Mouse (Mus musculus) heart, embryonic 16.5 days (tissue): Measurements from ENCODE around the gene Fam214a. TPM values are rescaled to one million over a fixed set of nuclear protein-coding genes. Genes with fewer than 3 reads are reported as not detected.

Source experiments
- ATAC-seq: fragments of 200-750 bp; cut with Nextera tagmentation; replicated peaks from 2 replicates; pipeline ENCODE4 v1.8.0; 2017; ENCODE audit warnings: moderate number of reproducible peaks; ENCODE audit not compliant: insufficient read depth, low FRiP score; ENCODE audit errors: extremely low read depth
- H3K27ac ChIP-seq: fragments of 300-500 bp; sonication (generic); 2 replicates; pipeline ENCODE4 v1.5.1; 2014; ENCODE audit warnings: mild to moderate bottlenecking, low read length, control low read depth, moderate library complexity
- H3K27me3 ChIP-seq: fragments of 300-500 bp; sonication (generic); 2 replicates; pipeline ENCODE4 v1.6.1; 2014; ENCODE audit warnings: low read length, mixed read lengths; ENCODE audit not compliant: control insufficient read depth, insufficient read depth
- H3K36me3 ChIP-seq: fragments of 300-500 bp; sonication (generic); 2 replicates; pipeline ENCODE4 v1.6.1; 2014; ENCODE audit not compliant: control insufficient read depth, insufficient read depth
- H3K4me1 ChIP-seq: fragments of 300-500 bp; sonication (generic); 2 replicates; pipeline ENCODE4 v1.6.1; 2014; ENCODE audit warnings: low read length, mixed read lengths; ENCODE audit not compliant: control insufficient read depth, insufficient read depth
- H3K4me2 ChIP-seq: fragments of 300-500 bp; sonication (generic); 2 replicates; pipeline ENCODE4 v1.6.1; 2014; ENCODE audit warnings: low read depth, mild to moderate bottlenecking, control low read depth, low read length
- H3K4me3 ChIP-seq: fragments of 300-500 bp; sonication (generic); 2 replicates; pipeline ENCODE4 v1.5.1; 2014; ENCODE audit warnings: mild to moderate bottlenecking, control low read depth, low read length
- H3K9ac ChIP-seq: fragments of 300-500 bp; sonication (generic); 2 replicates; pipeline ENCODE4 v1.6.1; 2014; ENCODE audit warnings: low read length, control low read depth
- H3K9me3 ChIP-seq: fragments of 300-500 bp; sonication (generic); replicated peaks from 2 replicates; pipeline ENCODE4 v1.6.1; 2016; ENCODE audit warnings: low read length; ENCODE audit not compliant: control insufficient read depth
- WGBS: fragments of 180-500 bp; shearing (Covaris S2); extraction: QIAGEN DNeasy Blood & Tissue Kit; methylation state at CpG from one replicate; pipeline ENCODE4 v1.1.7; 2014; 5-methylcytosine and 5-hydroxymethylcytosine counted together
- polyA plus RNA-seq: library from polyadenylated mRNA; unstranded; fragments of >200 nt; fragmentation: Nextera tagmentation; extraction: Ambion mirVana; gene quantifications from 2 replicates; pipeline ENCODE4 v1.2.1, GENCODE M21; 2015

The Fam214a gene
- polyA plus RNA-seq, 1 experiment from 2014 or later = 11.4 TPM

DNA sequence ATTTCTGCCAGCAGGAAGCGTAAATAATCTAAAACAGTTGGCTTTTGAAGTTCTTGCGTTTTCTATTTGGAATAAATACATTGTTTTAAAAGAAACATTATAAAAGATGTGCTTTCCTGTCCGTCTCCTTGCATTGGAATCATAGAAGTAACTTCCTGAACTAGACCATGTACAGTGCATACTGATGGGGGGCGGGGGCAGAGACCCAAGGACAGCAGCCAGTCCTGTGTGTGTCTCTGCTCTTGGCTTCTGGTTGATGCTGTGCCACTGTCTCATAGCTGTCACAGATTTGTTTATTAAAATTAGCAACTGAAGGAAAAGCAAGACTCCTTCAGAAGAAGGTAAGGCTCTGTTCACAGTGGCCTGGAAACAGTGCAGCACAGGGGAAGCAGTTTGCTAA lies 20.5 kb downstream of the Fam214a start:
- H3K27me3 ChIP-seq = no peaks in the 10 kb centered on the region
- WGBS = 90% methylated on average over 4 of the region's 4 CpGs
- H3K9me3 ChIP-seq = no peaks in the 10 kb centered on the region
- no peak overlapping the region for H3K9ac ChIP-seq
- H3K4me3 ChIP-seq = no peak overlapping the region
- peaks cover 30% of the 10 kb centered on the region for H3K4me1 ChIP-seq
- ATAC-seq = no peak
- H3K36me3 ChIP-seq = no peaks in the 10 kb centered on the region
- H3K4me2 ChIP-seq = no peak overlapping the region
- H3K27ac ChIP-seq = no peak overlapping the region

DNA sequence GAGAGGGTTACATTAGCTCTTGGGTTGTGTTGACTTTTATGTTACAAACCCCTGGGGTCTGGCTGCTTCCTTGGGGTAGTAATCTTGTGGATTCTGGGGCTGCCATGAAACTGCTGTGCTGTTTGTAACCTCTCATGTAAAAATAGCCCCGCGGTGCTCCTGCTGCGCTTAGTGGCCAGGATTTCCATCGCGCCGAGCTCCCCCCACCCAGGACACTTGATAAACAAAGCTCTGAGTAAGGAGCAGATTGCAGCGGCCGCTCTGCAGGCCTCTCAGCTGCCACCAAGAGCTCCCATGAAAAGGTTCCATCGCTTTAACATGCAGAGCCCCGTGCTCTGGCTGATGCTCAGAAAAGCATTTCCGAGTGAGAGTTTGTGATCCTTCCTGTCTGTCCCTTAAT lies 22.1 kb downstream of the Fam214a start:
- H3K27ac ChIP-seq = peak overlapping the region; percentile 87
- H3K4me3 ChIP-seq = 0 out of 2 replicates have a peak overlapping the region, but pooled peaks have one; percentile 7
- H3K9ac ChIP-seq = peak overlapping the region; percentile 67
- H3K4me1 ChIP-seq = peaks cover 35% of the 10 kb centered on the region
- peak; percentile 21; the same call in 1 of the 2 replicates for ATAC-seq
- 3% methylated on average over 11 of the region's 11 CpGs for WGBS
- no peaks in the 10 kb centered on the region for H3K36me3 ChIP-seq
- H3K27me3 ChIP-seq = no peaks in the 10 kb centered on the region
- H3K4me2 ChIP-seq = peak overlapping the region; percentile 57
- no peaks in the 10 kb centered on the region for H3K9me3 ChIP-seq

DNA sequence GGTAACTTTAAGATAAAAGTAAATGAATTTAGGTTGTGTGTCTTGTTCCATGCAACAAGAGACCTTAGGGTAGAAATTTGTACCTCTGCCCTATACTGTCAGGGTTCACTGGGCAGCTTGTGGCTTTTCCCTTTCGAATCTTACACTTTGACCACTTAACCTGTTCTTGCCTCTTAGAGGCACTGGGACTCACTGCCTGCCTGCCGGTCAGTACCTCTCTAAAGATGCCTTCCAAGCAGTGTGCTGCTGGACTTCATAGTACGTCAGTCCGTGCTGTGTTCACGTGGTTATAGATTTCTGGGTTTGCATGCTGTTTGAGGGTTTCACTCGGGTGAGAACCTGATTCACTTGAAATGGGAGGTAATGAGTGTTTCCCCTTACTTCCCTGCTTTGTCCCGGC lies 22.7 kb downstream of the Fam214a start:
- Histone ChIP-seq H3K9ac (peak overlapping the region; percentile 67), H3K27me3 (no peaks in the 10 kb centered on the region), H3K4me3 (peak overlapping the region; percentile 54), H3K4me1 (peaks cover 37% of the 10 kb centered on the region), H3K9me3 (no peaks in the 10 kb centered on the region), H3K36me3 (no peaks in the 10 kb centered on the region), H3K27ac (peak overlapping the region; percentile 87), H3K4me2 (peak overlapping the region; percentile 57)
- 15% methylated on average over 7 of the region's 7 CpGs for WGBS
- ATAC-seq = peak; percentile 14

DNA sequence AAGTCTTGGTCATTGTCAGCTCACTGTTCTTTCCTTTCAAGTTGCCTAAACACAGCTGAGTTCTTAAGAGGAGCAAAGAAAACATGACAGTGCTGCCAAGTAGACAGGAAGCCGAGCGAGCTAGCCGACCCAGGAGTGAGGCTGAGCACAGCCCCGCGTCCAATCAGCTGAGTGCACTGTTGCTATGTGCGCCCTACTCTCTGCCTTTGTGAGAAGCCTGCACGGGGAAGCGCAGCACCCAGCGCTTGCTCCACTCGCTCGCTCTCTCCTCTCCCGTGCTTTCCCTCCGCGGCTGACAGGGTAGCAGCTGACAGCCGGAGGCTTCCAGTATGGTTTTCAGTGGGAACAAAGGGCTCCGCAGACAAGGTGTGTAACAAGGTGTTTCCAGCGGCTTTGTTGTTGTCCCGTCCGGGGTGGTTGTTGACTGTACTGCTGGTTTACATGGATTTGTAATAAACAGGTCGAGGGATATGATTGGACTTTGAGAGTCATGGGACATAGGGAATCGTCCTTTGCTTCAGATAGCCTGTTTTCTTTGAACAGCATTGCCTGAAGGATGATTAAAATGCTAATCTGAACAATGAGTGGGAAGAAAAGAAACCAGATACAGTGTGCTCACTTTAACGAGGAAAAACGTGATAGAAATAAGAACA lies 23.4 kb downstream of the Fam214a start:
- Histone ChIP-seq H3K4me1 (peaks cover 34% of the 10 kb centered on the region), H3K36me3 (no peaks in the 10 kb centered on the region), H3K4me2 (peak overlapping the region; percentile 57), H3K4me3 (peak overlapping the region; percentile 54), H3K9me3 (no peaks in the 10 kb centered on the region), H3K9ac (peak overlapping the region; percentile 67), H3K27ac (peak overlapping the region; percentile 87), H3K27me3 (no peaks in the 10 kb centered on the region)
- under 1% methylated on average over 23 of the region's 23 CpGs for WGBS
- ATAC-seq = peak; percentile 98

DNA sequence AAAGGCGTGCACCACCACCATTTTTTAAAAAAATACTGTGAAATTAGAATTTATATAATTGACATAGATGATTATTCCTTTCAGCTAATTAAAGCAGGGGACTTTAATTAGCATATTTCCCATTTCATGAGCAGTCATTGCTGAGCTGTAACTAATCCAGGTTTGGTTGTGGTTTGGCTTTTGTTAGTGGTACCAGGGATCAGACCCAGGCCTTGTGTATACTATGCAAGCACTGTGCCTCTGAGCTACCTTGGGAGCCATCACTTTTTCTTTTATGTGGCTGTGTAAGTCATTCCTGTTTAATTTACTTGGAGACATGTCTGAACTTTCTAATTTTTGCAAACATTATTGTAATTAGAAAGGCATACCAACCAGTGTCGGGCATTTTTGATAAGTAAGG lies 24.6 kb downstream of the Fam214a start:
- 97% methylated on average over 2 of the region's 2 CpGs for WGBS
- ATAC-seq = no peak
- Histone ChIP-seq H3K36me3 (no peaks in the 10 kb centered on the region), H3K27me3 (no peaks in the 10 kb centered on the region), H3K9ac (no peak overlapping the region), H3K4me2 (peak overlapping the region; percentile 57), H3K4me1 (peaks cover 41% of the 10 kb centered on the region), H3K9me3 (no peaks in the 10 kb centered on the region), H3K4me3 (no peak overlapping the region), H3K27ac (no peak overlapping the region)

DNA sequence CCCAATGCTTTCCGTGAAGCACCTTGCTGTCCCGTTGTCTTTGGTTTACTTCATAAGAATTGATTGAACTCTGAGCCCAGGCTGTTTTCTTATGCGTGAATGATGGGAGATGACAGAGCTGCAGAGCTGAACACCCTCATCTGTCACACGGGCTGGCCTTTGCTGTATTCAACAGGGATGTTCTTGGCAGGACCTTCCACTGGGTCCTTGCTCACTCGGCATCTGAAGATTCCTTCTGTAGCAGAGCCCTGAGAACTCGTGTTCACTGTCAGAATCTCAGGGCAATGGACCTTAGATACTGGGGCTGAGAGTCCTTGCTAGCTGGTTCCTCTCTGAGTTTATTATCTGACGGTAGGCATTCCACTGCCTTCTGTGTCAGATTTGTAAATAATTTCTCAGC lies 25.3 kb downstream of the Fam214a start:
- H3K4me3 ChIP-seq = no peak overlapping the region
- no peaks in the 10 kb centered on the region for H3K36me3 ChIP-seq
- H3K27me3 ChIP-seq = no peaks in the 10 kb centered on the region
- H3K9me3 ChIP-seq = no peaks in the 10 kb centered on the region
- no peak overlapping the region for H3K4me2 ChIP-seq
- no peak overlapping the region for H3K9ac ChIP-seq
- H3K27ac ChIP-seq = no peak overlapping the region
- 56% methylated on average over 7 of the region's 7 CpGs for WGBS
- no peak for ATAC-seq
- peaks cover 44% of the 10 kb centered on the region for H3K4me1 ChIP-seq

DNA sequence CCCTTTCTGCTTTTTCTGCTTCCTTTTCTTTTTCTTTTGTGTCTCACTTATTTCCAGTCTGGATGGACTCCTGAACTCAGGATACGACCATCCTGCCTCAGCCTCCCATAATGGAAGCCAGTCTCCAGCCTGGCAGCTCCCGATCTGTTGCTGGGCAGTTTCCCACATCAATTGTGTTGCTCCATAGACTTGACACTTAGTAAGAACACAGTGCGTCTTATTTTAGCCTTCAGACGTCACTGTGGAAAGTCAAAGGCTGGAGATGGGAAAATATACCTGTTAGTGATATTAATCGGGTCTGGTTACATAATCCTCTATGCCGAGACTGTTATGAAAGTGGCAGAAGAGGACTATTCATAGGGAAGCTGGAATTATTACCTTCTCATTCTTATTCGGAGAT lies 26.2 kb downstream of the Fam214a start:
- Histone ChIP-seq H3K4me3 (no peak overlapping the region), H3K27me3 (no peaks in the 10 kb centered on the region), H3K27ac (no peak overlapping the region), H3K9ac (no peak overlapping the region), H3K36me3 (no peaks in the 10 kb centered on the region), H3K4me2 (no peak overlapping the region), H3K9me3 (no peaks in the 10 kb centered on the region), H3K4me1 (peaks cover 44% of the 10 kb centered on the region)
- ATAC-seq = no peak
- 76% methylated on average over 7 of the region's 7 CpGs for WGBS

DNA sequence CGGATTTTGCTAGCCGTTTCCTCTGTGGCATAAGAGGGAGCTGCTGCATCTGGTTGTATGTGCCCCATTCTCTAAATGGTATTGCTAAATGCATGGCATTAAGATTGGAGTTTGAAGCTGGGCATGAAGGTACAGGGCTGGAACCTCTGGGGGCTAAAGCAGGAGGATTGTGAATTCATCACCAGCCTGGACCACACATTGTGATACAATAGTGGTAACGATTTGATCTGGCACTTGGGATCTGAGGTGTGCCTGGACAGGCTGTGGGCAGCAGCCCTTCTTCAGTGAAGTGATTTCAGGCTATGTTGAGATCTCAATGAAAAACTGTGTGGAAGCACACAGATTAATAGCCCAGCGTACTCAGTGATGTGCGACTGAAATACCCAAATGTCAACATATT lies 26.7 kb downstream of the Fam214a start:
- Histone ChIP-seq H3K4me1 (peaks cover 41% of the 10 kb centered on the region), H3K4me2 (no peak overlapping the region), H3K4me3 (no peak overlapping the region), H3K9me3 (no peaks in the 10 kb centered on the region), H3K27ac (no peak overlapping the region), H3K9ac (no peak overlapping the region), H3K27me3 (no peaks in the 10 kb centered on the region), H3K36me3 (no peaks in the 10 kb centered on the region)
- ATAC-seq = no peak
- 74% methylated on average over 5 of the region's 5 CpGs for WGBS

DNA sequence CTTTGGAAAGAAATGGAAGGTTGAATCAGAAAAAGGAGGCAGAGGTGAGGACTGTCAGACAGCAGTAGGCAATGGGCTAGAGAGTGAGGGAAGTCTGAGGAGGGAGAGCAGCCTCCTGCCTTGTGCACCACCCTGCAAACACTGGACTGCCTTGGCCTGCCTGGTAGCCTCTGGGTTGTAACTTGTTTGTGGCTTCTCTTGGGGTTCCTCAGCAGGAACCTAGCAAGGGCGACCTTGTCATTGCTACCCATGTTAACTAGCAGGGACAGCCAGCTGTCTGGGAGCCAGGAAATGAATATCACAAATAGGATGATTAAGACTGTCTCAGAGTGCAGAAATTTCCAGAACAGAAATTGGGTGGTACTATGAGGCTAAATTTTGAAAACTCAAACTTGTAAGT lies 27.2 kb downstream of the Fam214a start:
- Histone ChIP-seq H3K4me2 (no peak overlapping the region), H3K9ac (no peak overlapping the region), H3K36me3 (no peaks in the 10 kb centered on the region), H3K4me3 (no peak overlapping the region), H3K4me1 (peaks cover 39% of the 10 kb centered on the region), H3K9me3 (no peaks in the 10 kb centered on the region), H3K27ac (no peak overlapping the region), H3K27me3 (no peaks in the 10 kb centered on the region)
- 81% methylated on average over 1 of the region's 1 CpGs for WGBS
- ATAC-seq = no peak
